Mouse (Mus musculus) small intestine, adult 2 months (tissue): Measurements from ENCODE around the gene Taar8a.

Experiments used
- CTCF ChIP-seq: fragments of 200-500 bp; IDR thresholded peaks from 2 replicates; pipeline ENCODE4 v1.5.1; 2012; ENCODE audit warnings: low read depth, mild to moderate bottlenecking, control low read depth, inconsistent platforms, low read length, moderate library complexity, mixed read lengths; ENCODE audit not compliant: insufficient replicate concordance, insufficient read length; ENCODE audit errors: extremely low read depth
- POLR2A ChIP-seq: fragments of 200-500 bp; IDR thresholded peaks from 2 replicates; pipeline ENCODE4 v1.6.1; 2012; ENCODE audit warnings: low read depth, mild to moderate bottlenecking, control low read depth, inconsistent platforms, low read length, moderate library complexity

DNA sequence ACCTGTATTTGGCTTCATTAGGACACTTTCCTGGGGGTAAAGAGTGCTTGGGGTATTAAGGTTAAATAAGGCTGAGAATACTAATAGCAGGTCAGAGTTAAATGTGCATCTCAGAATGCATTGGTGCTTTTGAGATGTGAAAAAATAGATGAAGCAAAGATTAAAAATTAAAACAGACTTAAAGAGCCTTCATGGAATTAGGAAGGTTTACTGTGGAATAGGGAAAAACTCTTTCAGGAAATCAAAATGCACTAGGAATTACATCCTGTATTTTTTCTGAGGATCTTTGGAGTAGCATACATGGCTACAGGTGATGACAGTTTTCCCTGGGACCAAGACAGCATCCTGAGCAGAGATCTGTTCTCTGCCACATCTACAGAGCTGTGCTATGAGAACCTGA, 49.4 kb upstream of the Taar8a start, which contains the start of gene Taar7d:
- TF ChIP-seq CTCF (no peak), POLR2A (no peak)
